Mouse (Mus musculus): ENCODE results near the gene Vmn2r110.

Gene Vmn2r110

GRCm38 (mm10) chr17:20596323-20596722 lies at the start of gene Vmn2r110:
Gene Vmn2r110 (minus strand): TSS chr17:20596423.
- DNase-seq (ENCODE audit: low spot score) = no peak

- DNase-seq (ENCODE audit: low spot score) = no peak
Observed at GRCm38 (mm10) chr17:20624777-20625176, 28.6 kb upstream of the Vmn2r110 start, which contains the start of gene Fpr-rs3. Gene Fpr-rs3 (minus strand): TSS chr17:20624877.

GRCm38 (mm10) chr17:20564656-20565055 lies 31.6 kb downstream of the Vmn2r110 start, which contains the start of gene Vmn2r109:
Gene Vmn2r109 (minus strand): TSS chr17:20564756.
- no peak for DNase-seq (ENCODE audit: low spot score)
